Mouse (Mus musculus) erythroid progenitor cell, adult 5-6 weeks (primary cell): ENCODE data around the gene Flvcr2. TPM values are rescaled to one million over a fixed set of nuclear protein-coding genes. Genes with fewer than 3 reads are reported as not detected.

ENCODE experiments used
- ATAC-seq: replicated peaks from 2 replicates; pipeline ENCODE4 v1.8.0; 2016; ENCODE audit warnings: moderate number of reproducible peaks, mild to moderate bottlenecking, moderate TSS enrichment, inconsistent platforms; ENCODE audit not compliant: poor library complexity, low FRiP score, severe bottlenecking
- total RNA-seq, 2 experiments: library from RNA; stranded (forward) in 1 of 2; stranded (reverse) in 1 of 2; fragments of 150-400 nt in 1 of 2; fragments of 186-747, 209-891 nt in 1 of 2; gene quantifications; 2 replicates each; pipeline versions ENCODE4 v1.2.3 to v1.2.4; 2015 to 2017; ENCODE audit warnings: low replicate concordance in 2 of 2

Flvcr2 gene
- not detected in 2 replicates for total RNA-seq (2015; ENCODE audit: low replicate concordance)
- not detected in 2 replicates for total RNA-seq (2017; ENCODE audit: low replicate concordance)

GRCm38 (mm10) chr12:85745827-85746695 lies at the start of gene Flvcr2:
Gene Flvcr2 (plus strand): TSS chr12:85746539.
- ATAC-seq = no peak

DNA sequence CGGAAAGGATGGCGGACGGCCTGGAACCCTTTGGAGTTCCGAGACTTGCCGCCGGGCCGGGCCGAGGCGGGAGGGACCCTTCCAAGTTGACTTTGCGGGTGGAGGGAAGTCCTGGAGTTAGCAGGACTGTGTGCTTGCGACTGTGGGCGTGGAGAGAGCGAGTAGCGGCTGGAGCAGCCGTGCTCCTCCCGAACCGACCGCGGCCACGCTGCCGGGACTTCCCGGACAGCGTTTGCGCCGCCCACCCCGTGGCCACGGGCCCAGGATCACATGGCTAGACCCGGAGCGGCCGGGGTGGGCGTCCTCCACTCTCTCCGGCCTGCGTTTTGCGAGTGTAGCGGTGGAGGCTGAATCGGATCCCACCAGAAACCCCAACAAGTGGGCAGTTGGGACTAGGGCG lies 48.2 kb upstream of the Flvcr2 start:
- peak; percentile 99 for ATAC-seq

DNA sequence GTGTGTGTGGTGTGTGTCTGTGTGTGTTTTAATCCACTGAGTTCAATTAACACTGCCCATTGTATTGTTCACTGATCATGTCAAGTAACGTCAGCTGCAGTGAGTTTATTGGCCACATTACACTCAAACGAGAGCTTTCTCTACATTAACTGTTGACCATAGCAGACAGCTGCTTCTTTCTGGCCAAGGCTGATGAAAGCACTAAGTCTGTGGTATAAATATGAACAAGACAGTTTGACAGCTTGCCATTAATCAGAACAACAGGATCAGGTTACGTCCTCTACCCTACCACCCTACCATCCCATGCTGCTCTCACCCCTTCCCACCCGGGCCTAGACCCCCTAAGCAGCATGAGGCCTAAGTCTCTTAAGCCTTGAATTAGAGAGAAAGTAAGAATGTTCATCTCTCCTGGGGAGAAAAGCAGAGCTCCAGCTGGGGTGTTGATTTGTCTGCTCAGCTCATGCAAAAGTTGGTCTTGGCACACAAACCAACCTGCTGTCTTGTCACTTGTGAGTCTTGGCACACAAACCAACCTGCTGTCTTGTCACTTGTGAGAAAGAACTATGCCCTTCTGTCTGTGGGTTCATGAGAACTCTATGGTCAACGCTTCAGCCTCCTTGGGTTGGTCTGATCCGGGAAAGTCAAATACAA lies 46.0 kb upstream of the Flvcr2 start:
- no peak for ATAC-seq

DNA sequence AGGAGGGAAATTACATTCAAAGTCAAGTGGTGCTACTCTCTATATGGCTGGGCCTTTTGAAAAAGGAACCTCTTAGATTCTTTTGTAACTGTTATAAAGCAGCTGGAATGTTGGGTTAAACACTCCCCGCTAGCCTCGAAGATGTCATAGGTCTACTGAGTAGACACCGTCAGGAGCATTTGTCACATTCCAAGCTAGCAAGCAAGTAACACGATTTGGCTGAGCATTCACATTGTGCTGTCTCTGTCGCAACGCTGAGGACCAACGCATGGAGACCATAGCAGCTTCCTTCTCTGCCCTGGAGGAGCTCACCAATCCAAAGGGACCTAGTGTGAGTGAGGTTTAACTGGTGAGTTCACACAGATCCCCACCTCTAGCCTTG lies 45.5 kb upstream of the Flvcr2 start:
- no peak for ATAC-seq

GRCm38 (mm10) chr12:85702166-85703055 lies 43.9 kb upstream of the Flvcr2 start:
- no peak for ATAC-seq

GRCm38 (mm10) chr12:85703507-85703906 lies 42.8 kb upstream of the Flvcr2 start:
- ATAC-seq = no peak

DNA sequence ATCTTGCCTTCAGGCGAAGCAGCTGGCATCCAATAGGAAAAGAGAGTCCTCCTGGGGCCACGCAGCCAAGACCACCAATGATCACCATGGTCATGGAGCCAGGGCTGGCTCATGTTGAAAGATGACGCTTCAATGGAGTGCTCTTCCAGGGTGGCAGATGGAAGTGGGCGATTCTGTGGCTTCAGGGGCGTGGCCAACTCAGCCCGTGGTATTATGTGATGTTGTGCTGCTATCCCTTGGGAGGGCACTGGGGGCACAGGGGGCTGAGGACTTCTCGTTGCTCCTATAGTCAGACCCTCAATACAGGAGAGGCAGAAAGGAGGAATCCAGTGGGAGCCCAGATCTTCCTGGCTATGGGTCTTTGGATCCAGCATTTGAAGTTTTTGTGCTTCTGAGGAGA lies 41.8 kb upstream of the Flvcr2 start:
- no peak for ATAC-seq

- ATAC-seq = no peak
Observed at GRCm38 (mm10) chr12:85705002-85705830, 41.1 kb upstream of the Flvcr2 start.

GRCm38 (mm10) chr12:85705831-85706530 lies 40.4 kb upstream of the Flvcr2 start:
- no peak for ATAC-seq

DNA sequence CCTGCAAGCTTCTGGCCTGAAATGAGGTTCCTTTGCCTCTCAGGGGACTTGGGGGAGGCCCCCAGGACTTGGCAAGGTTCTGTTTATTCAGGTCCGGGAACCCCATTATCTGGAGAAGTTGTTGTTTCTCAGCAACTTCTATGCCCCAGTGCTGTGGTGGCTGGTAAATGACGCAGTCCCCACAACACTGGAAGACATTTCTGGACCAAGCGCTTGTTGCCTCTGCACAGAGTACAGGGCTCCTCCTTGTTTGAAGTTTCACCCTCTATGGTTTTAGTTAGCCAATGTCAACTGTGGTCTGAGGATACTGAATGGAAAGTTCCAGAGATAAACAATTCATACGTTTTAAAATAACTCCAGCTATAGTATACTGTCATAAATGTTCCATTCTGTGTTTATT lies 39.4 kb upstream of the Flvcr2 start:
- ATAC-seq = no peak

DNA sequence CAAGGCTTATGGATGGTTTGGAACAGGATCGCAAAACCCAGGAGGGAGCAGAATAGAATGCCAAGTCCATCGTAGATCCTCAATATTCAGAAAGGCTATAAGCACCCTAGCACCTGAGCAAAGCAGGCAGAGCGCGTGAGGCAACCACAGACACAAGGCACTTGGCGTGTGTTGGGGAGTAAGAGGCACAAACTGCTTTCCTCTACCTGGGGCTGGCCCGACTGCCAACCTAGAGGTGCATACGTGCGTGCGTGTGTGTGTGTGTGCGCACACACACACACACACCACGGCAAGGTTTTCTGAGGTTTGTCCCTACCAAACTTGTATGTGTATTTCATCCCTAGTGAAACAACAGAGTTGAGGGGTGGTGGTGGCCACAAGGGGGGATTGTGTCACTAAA lies 38.9 kb upstream of the Flvcr2 start:
- ATAC-seq = no peak

DNA sequence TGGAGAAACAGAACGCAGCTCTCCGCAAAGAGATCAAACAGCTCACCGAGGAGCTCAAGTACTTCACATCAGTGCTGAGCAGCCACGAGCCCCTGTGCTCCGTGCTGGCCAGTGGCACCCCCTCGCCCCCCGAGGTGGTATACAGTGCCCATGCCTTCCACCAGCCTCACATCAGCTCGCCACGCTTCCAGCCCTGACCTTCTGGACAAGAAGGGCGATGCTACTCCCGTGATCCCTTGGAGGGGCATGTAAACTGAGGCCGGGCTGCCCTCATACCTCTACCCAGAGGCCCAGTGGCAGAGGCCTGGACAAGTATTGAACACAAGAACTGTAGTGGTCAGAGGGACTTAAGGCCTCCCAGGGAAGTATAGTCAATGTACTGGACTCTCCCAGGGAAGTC lies 37.8 kb upstream of the Flvcr2 start:
- ATAC-seq = no peak

DNA sequence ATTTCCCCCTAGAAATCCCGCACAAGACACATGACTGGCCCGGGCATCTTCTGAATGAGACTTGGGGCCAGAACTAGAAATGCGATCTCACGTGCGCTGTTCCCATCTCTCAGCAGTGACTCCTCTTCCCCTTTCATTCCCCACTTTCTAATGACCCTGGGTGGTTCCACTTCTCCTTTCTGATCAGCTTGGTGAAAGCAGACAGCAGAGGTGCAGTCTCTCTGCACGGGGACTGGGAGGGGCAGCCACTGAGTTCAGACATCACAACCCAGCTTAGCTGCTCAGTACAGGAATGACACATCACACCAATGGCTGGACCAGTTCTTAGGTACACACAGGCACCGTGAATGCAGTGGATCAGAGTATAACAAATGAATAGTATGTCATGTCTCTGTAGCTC lies 35.6 kb upstream of the Flvcr2 start:
- ATAC-seq = no peak

- no peak for ATAC-seq
Observed at GRCm38 (mm10) chr12:85712587-85712986, 33.8 kb upstream of the Flvcr2 start.

DNA sequence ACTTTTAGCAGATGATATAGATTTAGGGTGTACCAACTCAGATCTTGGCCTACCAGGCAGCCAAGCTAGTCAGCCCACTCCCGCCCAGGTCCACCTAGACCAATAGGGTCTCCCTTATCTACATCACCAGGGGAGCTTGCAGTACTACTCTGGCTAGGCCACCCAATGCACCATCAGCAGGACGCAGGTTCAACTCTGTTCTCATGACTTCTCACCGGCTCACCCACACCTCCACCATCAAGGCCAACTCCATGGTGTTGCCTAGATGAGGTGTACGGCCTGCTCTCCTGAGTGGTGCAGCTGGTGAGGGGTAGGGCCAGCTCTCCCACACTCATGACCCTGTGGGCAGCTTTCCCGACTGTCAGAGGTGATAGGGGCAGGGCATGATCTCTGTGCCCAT lies 32.2 kb upstream of the Flvcr2 start:
- no peak for ATAC-seq

DNA sequence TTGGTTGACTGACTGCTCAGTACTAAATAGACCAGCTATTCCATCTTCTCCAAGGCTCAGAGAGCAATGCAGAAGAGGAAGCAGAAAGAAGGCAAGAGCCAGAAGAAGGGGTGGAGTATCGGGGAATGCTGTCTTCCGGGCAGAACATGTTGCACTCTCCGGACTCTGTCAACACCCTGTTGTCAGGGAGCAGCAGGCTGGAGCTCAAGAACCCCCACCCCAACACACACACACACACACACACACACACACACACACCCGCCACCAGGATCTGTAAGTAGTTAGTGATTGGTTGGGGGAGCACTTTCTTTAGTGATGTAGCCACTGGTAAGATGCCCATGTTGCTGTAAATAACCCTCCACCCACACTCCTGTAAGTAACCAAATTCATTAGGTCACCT lies 21.0 kb upstream of the Flvcr2 start:
- no peak for ATAC-seq

DNA sequence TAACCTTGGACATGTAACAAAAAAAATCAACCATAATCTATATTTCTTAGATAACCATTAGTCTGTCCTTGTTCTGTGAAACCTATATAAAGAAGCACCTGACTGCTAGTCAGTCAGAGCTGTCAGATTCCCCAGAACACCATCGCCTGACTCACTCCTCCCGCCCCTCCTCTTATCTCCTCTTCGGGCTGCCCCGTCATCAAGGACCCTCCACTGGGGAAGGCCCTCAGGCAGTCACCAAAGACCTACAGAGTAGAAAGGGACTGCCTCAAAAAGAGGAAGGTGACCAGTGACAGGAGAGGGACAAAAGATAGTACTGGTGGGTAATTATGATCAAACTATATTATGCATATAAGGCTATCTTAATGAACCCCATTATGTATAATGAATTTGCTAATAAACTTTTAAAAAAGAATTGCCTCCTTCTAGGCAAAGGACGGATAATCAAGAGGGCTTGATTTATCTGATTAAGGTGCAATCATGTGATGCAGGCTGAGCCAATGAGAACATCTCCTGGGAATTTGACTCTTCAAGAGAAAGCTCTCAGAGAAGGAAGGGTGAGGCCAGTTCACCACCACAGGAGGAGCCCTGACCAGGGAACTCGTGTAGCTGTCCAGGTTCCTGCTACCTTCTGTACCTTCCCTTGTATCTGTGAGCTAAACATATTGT lies 19.5 kb upstream of the Flvcr2 start:
- no peak for ATAC-seq

GRCm38 (mm10) chr12:85728181-85728580 lies 18.2 kb upstream of the Flvcr2 start:
- ATAC-seq = no peak
